Mouse (Mus musculus): ENCODE measurements around the gene Gm17689.

The Gm17689 gene

DNA sequence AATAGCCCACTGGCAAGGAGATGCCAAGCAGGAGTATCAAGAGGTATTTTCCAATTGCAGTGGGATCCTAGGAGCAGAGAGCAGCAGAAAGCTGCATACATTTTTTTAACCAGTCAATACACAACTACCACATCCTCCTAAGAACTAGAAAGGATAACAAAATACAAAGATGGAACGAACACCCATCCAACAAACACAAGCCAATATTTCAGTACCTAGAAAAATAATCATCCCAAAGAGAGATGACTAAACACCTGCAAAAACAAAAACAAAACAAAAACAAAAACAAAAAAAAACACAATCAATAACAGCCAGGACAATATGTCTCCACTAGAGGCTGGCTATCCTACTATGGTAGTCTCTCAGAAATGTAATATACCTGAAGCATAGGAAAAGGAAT, at the start of gene Gm17689:
Gene Gm17689, minus strand, starts transcription at position 101 of the 400 bp plus-strand sequence.
- no peak for DNase-seq (ENCODE audit: low spot score in 2 of 2)

DNA sequence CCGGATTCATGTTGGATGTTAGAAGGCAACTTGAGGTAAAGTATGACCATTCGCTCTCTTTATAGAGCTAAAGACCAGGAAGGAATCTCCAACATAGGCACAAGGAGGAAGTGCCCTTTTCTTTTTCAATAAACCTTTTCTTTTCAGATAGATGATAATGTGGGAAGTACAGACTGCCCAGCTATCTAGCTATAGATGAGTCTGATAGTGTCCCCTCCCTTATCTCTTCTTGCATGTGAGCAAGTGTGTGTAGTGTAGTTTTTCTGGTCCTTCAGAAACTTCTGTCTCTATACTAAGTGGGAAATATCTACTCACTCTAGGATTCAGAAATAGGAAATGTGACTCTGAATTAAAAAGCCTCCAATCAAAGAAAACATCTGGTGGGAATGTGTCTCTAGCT, 40.6 kb downstream of the Gm17689 start, which contains the start of gene Gm5615:
Gene Gm5615, minus strand, starts transcription at position 101 of the 400 bp plus-strand sequence.
- no peak for DNase-seq (ENCODE audit: low spot score in 2 of 2)
